Mouse (Mus musculus) heart, postnatal 10 days (tissue): ENCODE results near the gene Hsd17b14. TPM values are rescaled to one million over a fixed set of nuclear protein-coding genes. Genes with fewer than 3 reads are reported as not detected.

Experiments
- DNase-seq, 2 experiments: peaks; one replicate each; pipeline ENCODE4 v3.0.0; 2021
- intact Hi-C: fragments of 180-260 bp; cut with DNase I; formaldehyde crosslinking; loops from one replicate; pipeline ENCODE4 v1.15.1; 2025
- total RNA-seq, 2 experiments: library from RNA; stranded (reverse); gene quantifications; 2 replicates each; pipeline ENCODE4 v1.2.3; 2021

Gene Hsd17b14
- total RNA-seq, 2 experiments from 2014 or later: 0.25 to 0.34 TPM

DNA sequence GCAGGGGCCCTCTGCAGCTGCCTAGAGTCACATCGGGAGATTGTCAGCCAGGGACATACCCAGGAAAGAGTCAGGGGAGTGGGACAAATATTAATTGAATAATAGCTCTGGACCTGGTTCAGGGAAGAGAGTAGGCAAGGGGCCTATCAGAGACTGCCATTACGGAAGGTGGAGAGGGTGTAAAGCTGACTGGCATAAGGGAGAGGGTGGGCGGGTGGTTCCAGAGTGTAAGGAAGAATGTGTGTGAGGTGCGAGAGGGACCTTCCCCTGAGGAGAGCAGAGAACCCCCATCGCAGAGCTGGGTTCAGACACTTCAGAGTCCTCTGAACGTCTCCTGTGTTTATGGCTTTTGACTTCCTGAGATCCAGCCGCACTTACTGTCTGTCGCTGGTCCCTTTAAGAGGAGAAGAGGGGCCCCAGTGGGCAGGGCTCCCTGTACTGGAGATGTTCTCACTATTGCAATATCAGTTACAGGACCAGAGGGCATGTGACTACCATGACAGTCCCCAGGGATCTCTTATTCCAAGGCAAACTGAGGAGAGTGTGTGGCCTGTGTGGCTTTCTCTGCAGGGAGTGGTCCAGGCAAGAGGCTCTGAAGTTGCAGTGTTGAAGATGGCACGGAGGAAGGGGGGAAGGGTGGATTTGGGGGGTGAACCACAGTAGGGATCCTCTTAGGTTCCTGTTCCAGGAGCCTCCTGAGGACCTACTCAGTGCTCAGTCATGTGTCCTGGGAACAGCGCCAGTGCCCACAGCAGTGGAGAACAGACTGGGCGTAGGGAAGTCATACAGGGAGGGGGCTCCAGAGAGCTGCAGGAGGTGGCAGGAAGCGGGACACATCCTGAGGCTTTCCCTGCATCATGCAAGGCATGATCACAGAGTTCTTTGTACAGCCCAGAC is 7.2 kb downstream of the Hsd17b14 start:
- intact Hi-C loops: loop anchor here (1.0 to 5.0 kb wide), 4 partner anchors 85 to 155 kb away; partner anchors contain the start of gene Kcna7
- DNase-seq: no peak

DNA sequence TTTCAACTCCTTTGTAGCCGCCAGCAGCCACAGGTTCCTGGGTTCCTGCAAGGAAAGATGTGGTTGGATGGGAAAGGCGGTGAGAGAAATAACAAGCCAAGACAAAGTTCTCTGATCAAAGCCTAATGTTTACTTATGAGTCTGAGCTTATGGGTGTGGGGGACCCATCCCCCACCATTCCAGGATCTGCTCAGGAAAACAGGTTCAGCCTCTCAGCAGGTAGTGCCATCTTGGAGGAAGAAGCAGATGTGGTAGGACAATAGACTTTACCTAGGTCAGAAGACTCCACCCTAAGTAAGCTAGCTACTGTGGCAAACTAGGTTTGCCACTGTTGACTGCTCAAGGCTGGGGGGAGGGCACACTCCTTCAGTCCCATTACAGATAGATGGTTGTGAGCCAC is 10.1 kb downstream of the Hsd17b14 start:
- intact Hi-C loops: loop anchor here (5.0 kb wide), 2 partner anchors 113 to 158 kb away; partner anchors contain the start of gene Kcna7

DNA sequence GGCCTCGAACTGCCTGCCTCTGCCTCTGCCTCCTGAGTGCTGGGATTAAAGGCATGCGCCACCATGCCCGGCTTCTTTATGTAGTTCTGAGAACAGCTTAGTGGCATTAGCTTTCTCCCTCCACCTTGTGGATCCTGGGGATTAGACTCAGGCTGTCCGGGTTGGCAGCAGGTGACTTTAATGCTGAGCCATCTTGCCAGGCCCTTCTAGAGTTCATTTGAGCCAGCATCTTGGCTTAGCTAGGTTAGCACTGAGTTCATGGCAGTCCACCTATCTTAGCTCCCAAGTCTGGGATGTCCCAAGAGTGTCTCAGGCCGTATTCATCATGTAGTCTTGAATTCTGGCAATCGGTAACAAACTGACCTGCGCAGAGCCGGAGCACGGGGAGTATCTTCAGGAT is 10.8 kb downstream of the Hsd17b14 start:
- intact Hi-C loops: no loop called here
- no peak for DNase-seq

More for the DNA sequence above, 10.1 kb downstream of the Hsd17b14 start:
- DNase-seq: no peak

DNA sequence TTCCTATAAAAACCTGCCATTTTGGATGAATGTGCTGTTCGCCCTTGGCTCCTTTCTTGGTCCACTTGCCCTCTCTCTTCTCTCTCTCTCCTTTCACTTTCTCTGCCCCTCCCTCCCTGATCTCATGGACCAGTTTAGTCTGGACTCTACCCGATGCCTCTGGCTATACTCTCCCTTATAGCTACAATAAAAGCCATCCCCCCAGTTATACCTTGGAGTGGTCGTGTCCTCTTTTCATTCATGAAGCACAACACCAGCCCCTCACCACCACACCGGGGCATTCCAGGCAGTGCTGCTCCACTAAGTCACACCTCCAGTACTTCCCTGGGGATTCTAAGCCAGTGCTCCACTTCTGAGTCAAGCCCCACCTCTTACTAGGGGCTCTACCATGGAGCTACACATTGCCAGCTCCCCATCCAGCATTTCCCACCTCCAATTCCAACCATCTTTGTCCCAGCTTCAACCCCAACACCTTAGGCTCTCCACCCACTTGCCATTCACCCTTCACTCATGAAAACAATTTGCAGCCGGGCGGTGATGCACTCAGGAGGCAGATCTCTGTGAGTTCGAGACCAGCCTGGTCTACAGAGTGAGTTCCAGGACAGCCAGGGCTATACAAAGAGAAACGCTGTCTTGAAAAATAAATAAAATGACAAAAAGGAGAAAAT is 12.6 kb downstream of the Hsd17b14 start:
- intact Hi-C loops: no loop called here
- no peak for DNase-seq

DNA sequence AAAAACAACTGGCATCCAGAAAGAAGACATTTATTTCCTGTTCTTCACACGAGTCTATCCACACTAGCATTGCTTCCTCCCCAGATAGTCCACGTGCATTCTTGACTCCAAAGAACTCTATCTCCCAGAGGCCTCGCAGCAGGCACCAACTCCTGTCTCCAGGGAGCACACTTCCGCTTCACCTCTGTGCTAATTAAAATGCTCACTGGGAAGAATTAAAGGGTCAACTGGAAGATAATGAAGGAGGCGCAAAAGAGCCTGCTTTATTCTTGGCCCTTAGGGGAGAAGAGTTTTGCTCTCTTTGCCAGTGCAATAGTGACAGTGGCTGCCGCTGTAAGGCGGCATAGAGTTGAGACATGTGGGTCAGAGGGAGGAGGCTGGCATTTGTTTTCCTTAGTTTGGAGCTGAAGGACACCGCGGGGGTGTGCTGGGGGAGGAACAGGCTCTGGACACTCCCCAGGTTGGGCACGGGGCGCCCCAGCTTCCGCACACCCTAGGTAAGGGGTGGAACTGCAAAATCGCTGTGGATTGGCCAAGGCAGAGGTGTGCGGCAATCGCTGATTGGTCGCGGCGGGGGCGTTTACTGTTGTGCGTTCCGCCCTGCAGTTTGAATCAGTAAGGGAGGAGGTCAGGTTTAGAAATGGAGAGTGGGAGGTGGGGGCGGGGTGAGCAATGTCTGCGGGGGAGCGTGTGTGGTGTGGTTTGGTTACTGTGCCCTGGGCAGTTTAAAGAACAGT is 13.3 kb downstream of the Hsd17b14 start:
- intact Hi-C loops: no loop called here
- DNase-seq: peak; percentile 93

DNA sequence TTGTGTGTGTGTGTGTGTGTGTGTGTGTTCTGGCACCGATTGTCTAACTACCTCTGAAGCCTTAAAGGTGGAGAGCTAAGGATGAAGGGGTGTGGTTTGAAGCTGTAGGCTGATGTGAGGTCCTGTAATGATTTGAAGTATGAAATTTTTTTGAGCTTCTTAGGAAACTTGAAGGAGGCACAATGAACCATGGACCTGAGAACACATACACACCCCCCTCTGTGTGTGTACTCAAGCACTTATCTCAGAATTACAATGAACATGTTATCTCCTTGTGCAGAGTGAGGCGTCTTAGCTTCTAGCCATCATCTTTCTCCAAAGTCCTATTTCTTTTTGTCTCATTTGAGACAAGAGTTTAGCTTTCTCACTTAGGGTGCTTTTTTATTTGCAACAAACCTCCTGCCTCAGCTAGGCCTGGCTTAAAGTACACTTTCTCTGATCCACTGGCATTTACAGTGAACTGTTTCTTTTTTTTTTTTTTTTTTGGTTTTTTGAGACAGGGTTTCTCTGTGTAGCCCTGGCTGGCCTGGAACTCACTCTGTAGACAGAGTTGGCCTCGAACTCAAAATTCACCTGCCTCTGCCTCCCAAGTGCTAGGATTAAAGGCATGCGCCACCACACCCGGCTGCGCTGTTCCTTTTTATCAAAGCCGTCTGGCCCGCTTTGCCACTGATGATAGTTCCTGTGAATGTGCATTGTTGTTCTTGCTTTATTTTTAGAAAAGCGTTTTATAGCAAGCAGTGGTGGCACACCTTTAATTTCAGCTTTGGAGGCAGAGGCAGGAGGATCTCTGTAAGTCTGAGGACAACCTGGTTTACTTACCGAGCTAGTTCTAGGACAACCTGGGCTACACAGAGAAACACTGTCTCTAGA is 14.1 kb downstream of the Hsd17b14 start:
- intact Hi-C loops: no loop called here
- no peak for DNase-seq

DNA sequence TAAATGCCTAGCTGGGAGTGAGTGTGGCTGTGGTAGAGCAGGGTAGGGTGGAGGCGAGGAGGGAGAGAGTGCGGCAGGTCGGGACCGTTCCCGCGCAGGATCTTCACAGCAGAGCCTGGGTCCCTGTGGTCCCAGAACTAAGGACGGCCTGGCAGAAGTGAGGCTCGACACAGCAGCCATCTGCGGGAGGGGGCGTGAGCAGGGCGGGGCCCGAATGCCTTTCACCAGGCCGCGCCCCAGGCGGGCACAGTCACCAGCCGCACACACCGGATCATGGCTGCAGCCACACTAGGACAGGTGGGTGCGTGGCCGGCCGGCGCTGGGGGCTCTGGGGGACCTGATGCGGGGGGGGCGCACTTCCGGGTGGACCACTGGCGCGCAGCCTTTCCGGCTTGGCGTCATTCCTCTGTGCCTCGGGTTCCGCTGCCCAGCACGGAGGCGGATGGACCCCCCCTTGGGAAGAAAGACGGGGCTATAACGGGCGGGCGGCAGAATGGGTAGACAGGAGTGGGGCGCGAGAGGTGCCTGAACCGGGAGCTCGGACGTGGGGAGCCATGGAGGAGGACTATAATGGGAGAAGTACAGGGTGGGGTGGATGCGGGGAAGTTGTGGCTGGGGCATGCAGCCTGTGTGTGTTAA is 15.5 kb downstream of the Hsd17b14 start, which contains the start of gene Bcat2:
TSS of gene Bcat2 (plus strand) at position 51 of the 639 bp plus-strand sequence.
- peak; percentile 80 to 82 for DNase-seq
- intact Hi-C loops: loop anchor here (2.0 kb wide), 1 partner anchor 19 kb away; no protein-coding TSS in a partner anchor

DNA sequence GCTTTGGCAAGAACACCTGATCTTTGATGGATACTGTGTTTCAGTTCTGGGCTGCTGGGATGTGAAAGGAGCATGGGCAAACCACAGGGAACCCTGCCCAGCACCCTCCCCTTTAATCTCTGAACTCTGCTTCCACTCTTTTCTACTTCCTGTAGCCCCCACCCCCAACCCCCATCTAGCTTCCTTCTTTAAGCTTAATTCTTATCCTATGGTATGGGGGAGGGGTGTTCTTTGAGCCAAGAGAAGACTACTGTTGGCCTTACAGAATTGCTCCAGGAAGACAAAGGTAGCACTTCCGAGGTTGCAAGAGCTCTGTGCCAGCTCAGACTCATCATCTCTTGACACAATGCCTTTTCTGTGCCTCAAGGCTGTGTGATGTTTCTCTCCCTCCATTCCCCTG is 17.3 kb downstream of the Hsd17b14 start:
- DNase-seq: no peak
- intact Hi-C loops: loop anchor here (2.0 kb wide), 1 partner anchor 17 kb away; no protein-coding TSS in a partner anchor

DNA sequence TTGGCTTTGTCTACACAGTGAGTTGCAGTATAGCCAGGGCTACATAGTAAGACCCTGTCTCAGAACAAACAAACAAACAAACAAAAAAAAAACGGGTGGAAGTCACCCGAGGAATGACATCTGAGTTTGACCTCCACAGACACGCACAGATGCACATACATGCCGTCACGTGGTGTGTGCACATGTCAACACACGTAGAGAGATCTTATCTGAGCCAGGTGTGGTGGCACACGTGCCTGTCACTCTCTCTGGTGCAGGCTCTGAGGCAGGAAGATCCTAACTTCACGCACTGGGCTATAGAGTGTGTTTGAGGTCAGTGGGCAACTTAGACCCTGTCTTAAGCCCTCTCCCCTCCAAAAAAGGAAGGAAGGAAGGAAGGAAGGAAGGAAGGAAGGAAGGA is 19.3 kb downstream of the Hsd17b14 start:
- DNase-seq: no peak
- intact Hi-C loops: no loop called here

DNA sequence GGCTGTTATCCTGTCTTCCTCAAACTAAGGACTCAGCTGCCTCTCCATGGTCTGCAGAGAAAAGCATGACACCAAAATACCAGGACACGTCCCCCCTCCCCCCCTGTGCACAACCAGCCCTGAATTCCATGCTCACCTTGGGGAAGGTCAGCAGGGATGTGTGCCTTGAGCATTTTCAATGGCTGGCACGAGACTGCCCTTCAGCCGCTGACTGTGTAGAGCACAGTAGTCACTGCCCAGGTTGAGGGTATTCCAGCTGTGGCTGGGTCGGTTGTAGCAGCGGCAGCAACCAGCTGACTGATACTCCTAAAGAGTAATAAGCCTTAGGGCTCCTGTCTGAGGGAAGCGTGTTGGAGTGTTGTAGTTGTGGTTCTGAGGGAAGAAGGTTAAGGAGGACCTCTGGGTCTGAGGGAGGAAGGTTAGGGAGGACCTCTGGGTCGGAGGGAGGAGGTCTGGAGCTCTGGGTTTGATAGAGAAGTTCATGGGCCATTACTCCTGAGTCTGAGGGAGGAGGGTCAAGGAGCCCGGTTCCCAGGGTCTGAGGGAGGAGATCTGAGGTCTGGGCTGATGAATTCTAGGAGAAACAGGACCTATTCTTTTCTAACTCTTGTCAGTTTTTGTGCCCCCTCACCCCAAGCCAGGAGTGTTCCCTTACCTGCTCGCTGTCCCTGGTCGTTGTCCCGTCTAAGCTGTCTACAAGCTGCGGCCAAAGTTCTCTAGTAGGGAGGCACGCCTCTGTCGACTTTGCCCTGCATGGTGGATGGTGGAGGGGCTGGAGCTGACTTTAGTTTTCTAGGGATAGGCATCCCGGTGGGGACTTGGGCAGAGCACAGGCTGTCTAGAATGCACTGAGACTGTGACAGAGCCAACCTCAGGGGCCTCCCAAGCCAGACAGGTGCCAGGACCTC is 20.0 kb downstream of the Hsd17b14 start:
- intact Hi-C loops: no loop called here
- DNase-seq: peak in 1 of 2 experiments; percentile 23

DNA sequence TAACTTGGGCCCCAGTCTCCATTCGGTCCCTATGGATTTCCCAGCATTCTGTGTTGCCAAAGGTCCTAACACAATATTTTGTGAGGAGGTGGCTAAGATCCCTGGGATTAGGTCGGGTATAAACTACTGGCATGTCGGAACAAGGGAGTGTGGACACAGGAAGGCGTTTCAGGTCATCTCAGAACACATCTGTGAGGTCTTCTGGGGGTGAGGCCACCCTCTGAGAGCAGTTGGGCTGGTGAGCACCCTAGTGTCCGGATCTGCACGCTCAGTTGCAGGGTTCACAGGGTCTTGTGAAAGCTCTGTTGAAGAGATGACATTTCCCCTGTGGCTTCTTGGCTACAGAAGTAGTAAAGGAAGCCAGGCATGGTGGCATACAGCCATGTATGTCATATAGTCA is 31.2 kb downstream of the Hsd17b14 start:
- DNase-seq: no peak
- intact Hi-C loops: no loop called here

DNA sequence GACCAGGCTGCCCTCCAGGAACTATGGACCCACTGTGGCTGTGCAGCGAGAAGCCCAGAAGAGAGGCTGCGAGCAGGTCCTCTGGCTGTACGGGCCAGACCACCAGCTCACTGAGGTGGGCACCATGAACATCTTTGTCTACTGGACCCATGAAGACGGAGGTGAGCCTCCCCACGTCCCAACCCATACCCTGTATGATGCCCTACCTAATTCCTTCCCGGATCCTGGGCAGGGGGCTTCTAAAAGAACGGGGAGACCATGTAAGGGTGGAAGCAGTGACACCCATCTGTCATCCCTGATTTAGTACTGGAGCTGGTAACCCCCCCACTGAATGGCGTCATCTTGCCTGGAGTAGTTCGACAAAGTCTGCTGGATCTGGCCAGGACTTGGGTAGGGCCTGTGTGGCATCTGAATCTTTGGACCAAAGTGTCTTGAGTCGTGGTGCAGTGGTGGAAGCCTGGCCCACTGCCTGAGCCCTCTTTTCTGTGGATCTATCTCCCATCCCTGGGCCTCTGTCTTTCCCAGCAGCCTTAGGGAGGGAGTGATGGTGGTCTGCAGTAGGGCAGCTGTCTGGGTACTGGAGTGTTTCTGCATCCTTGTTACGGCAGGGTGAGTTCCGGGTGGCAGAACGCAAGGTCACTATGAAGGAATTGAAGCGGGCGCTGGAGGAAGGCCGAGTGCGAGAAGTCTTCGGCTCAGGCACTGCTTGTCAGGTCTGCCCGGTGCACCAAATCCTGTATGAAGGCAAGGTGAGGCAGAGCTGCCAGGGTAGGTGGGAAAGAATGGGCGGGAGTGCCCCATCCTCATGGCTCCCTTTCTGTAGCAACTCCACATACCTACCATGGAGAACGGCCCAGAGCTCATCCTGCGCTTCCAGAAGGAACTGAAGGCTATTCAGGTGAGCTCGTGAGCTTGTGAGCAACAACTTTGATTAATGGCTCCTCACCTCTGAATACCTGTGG is 33.2 kb downstream of the Hsd17b14 start:
- no peak for DNase-seq
- intact Hi-C loops: loop anchor here (2.0 kb wide), 1 partner anchor 17 kb away; the partner anchor contains the start of gene Bcat2

DNA sequence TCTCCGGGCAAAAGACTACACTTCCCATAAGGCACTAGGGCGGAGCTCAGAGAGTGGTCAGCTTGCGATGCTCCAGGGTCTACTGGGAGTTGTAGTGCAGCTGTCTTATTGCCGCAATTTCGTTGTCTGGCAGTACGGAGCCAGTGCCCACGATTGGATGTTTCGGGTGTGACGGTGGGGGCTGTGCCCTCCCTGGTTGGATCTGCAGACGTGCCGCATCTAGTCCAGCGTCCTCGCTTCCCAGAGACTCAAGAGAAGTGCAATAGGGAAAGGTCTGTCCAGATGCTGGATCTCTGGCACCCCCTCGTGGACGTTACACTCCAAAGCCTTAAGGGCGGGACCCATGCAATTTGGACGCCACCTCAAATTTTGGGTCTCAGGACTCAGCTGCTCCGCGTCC is 34.5 kb downstream of the Hsd17b14 start:
- intact Hi-C loops: loop anchor here (2.0 kb wide), 1 partner anchor 18 kb away; the partner anchor contains the start of gene Bcat2
- peak; percentile 96 to 97 for DNase-seq

DNA sequence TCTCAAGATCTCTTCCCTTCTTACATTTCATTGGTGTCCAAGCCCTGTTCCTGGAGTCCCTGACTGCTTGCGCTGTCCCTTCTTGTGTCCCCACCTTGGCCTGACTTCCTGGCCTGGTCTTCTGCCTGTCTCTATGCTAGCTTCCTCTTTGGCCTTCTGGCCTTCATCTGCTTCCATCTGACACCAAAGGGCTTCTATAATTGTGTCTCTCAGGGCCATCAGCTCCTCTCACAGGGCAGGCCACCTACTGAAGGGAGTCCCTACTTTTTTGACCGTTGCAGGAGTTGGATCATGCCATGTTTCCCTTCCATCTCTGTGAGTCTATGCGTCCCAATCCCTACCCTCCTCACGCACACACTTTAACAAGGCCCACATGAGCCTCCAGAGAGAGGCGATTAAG is 35.2 kb downstream of the Hsd17b14 start:
- no peak for DNase-seq
- intact Hi-C loops: loop anchor here (1.0 to 2.0 kb wide), 2 partner anchors 19 to 34 kb away; partner anchors contain the start of gene Bcat2

DNA sequence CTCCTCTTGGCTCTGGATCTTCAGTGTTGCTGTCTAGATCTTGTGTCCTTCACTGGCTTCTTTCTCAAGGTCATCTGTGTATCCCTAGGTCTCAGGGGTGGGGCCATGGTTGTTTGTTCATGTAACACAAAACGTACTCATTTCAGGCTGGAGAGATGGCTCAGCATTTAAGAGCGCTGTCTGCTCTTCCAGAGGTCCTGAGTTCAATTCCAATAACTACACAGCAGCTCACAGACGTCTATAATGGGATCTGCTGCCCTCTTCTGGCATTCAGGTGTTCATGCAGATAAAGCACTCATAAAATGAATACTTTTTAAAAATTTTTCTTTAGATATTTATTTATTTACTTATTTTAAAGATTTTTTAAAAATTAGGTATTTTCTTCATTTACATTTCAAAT is 36.2 kb downstream of the Hsd17b14 start:
- DNase-seq: no peak
- intact Hi-C loops: loop anchor here (1.0 kb wide), 1 partner anchor 35 kb away; no protein-coding TSS in a partner anchor

DNA sequence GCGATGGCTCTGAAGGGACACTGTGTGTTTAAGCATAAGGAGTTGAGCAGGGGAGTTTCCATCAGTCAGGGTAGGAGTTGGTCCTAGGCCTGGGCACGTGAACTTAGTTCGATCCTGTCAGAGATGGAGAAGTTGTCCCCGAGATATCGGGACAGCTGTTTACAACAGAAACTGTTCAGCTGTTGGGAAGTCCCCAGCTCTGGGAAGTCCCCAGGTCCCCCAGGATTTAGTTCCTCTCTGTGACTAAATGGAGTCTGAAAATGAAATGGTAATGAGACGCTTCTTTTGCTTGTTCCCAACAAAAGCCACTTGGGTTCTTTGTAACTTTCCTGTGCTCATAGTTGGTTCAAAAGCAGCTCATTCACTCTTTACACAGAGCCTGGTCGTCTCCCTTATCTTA is 37.2 kb downstream of the Hsd17b14 start:
- no peak for DNase-seq
- intact Hi-C loops: no loop called here
